Mouse (Mus musculus): ENCODE results near the gene Sv2b. TPM values are rescaled to one million over a fixed set of nuclear protein-coding genes. Genes with fewer than 3 reads are reported as not detected.
"Not testable (repeated sequence)": the region's sequence is repeated elsewhere in the genome, so short reads cannot be mapped to it uniquely, and the experiment has no call there.

Sv2b gene
- 2.6 and 2.9 TPM in 2 replicates for polyA plus RNA-seq (2016; fragmentation: Nextera tagmentation; extraction: Ambion mirVana)

DNA sequence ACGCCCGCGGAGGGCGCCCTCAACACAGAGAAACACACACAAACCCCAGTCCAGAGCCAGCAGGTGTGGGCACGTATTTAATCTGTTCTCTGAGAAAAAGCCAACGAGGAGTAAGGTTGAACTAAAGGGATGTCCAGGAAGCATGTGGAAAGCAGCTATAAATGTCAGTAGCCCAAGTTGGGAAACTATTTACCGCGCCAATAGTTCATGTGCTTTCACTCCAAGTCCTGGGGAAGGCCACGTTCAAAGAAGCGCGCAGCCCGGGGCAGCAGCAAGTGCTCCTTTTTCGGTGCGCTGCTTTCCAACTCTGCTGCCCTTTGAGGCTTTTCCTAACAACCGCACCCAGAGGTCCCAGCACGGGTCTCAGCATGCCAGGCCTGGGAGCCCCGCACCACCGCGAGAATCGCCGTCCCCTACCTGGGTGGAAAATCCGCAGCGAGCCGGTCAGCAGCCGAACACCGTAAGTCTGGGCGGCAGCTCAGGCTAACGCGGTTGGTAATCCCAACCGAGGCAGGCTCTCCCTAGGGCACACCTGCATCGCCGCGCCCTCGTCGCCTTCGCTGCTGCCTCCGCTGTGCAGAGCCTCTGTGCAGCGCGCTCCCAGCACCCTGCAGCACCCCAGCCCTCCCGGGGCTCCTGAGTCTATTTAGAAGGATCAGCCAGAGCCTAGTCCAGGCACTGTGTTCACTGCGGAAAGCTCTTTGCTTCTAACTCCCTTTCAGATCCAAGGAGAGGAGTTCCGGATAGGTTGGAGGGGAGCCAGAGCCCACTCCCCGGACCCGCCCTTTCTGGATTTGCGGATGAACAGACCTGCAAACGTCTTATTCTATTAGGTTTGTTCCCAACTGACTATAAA is at the start of gene Sv2b:
Sv2b (minus strand) TSS at position 806 of the 856 bp plus-strand sequence.
- peak within 1 kb of the TSS; percentile 57 for H3K9ac ChIP-seq
- no peaks in the 10 kb centered on the region for H3K9me3 ChIP-seq (replicated peaks)
- H3K27ac ChIP-seq: no peak within 1 kb of the TSS
- 1% methylated on average over 44 of the region's 46 CpGs for WGBS
- peak within 1 kb of the TSS; percentile 48 for H3K4me3 ChIP-seq
- ATAC-seq (ENCODE audit: low FRiP score): peak; percentile 60; the same call in 1 of the 2 replicates
- peaks cover 10% of the 10 kb centered on the region; the same call in 1 of the 2 replicates for H3K4me1 ChIP-seq
- peak within 1 kb of the TSS; percentile 98 for H3K4me2 ChIP-seq (replicated peaks)
- H3K27me3 ChIP-seq: peaks cover 44% of the 10 kb centered on the region
- no peaks in the 10 kb centered on the region for H3K36me3 ChIP-seq

DNA sequence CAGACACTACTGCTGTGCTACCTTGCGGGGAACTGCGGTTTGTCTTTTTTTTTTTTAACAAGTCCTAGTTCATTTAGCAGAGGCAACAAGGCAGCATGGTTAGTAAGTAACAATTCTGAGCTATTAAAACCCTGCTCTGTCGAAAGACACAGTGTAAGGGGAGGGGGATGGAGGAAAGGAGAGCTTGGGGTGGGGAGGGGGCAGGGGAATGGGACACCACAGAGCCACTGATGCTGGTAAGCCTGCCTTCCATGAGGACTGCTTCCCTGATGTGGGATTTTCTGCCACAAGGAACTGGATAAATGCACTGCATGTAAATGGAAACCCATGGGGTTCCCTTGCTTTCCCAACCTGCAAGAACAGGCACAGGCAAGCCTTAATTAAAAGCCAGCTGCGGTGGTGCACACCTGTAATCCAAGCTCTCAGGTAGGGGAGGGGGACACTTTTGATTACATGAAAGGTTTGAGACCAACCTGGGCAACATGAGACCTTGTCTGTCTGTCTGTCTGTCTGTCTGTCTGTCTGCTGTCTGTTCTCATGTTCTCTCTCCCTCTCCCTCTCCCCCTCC is 49.3 kb upstream of the Sv2b start:
- Histone ChIP-seq H3K9ac (no peak overlapping the region), H3K9me3 (replicated peaks) (no peaks in the 10 kb centered on the region), H3K27ac (no peak overlapping the region), H3K36me3 (no peaks in the 10 kb centered on the region), H3K27me3 (no peaks in the 10 kb centered on the region), H3K4me2 (replicated peaks) (no peak overlapping the region), H3K4me3 (no peak overlapping the region), H3K4me1 (peaks cover 3% of the 10 kb centered on the region; the same call in 1 of the 2 replicates)
- no peak for ATAC-seq (ENCODE audit: low FRiP score)
- WGBS: 34% methylated on average over 4 of the region's 4 CpGs

DNA sequence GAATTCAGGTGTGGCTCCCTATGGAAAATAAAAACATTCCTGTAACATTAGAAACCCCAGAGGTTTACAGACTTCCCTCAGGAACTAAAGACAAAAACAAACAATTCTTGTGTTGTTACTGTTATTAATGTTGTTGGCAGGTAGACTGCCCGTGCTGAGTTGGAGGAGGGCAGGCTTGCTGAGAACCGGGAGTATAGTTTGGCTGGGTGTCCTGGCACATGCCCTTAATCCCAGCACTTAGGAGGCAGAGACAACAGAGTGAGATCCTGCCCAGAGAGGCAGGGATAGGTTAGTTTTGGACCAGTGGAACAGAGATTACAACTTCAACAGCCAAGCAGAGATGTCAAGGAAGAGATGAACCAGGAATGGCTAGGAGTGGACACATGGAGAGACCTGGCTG is 46.5 kb upstream of the Sv2b start:
- Histone ChIP-seq H3K4me1 (no peaks in the 10 kb centered on the region), H3K27ac (no peak overlapping the region), H3K4me2 (replicated peaks) (no peak overlapping the region), H3K36me3 (no peaks in the 10 kb centered on the region), H3K4me3 (no peak overlapping the region), H3K9me3 (replicated peaks) (no peaks in the 10 kb centered on the region), H3K27me3 (no peaks in the 10 kb centered on the region), H3K9ac (no peak overlapping the region)
- 82% methylated on average over 2 of the region's 2 CpGs for WGBS
- ATAC-seq (ENCODE audit: low FRiP score): no peak

DNA sequence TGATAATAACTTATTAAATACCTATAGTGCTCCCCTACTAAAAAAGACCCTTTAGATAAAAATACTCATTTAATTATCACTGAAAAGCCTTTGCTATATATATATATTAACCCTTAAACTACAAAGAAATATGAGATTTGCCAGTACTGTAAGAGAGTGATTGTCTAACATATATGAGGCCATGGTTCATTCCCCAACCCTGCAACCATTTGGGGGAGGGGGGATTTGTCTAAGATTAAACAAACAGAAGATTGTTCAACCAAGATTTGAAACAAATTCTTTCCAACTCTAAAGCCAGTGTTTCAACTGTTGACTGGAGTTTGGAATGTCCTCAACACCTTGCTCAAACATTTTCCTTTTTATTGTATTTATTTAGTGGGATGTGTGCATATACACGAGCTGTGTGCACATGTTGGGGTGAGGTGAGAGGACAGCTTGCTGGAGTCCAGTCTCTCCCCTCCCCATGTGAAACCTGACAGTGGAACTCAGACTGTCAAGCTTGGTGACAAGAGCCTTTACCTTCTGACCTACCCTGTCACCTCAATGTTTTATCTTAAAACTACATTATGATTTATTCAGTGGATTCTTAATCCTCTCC is 43.8 kb upstream of the Sv2b start:
- no peak for ATAC-seq (ENCODE audit: low FRiP score)
- H3K27me3 ChIP-seq: no peaks in the 10 kb centered on the region
- 77% methylated on average over 1 of the region's 1 CpGs for WGBS

DNA sequence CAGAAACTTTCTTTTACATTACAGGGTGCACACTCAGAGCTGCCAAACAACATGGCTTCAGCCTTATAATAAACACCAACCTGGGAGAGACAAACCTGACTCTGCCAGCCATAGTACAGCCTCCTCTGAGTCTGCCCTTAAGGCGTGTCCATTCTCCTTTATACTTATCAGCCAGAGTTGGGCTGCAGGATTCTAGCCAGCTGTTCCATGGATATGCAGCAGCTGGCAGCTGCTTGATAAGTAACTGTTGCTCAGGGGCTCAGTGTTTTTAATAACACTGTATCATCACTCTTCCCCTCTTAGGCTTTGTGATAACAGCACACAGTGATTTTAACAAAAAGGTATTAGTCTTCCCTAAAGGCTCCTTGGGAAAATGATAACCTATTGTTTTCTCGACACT is 41.1 kb upstream of the Sv2b start:
- Histone ChIP-seq H3K9ac (no peak overlapping the region), H3K27me3 (no peaks in the 10 kb centered on the region), H3K36me3 (no peaks in the 10 kb centered on the region), H3K27ac (no peak overlapping the region), H3K4me1 (no peaks in the 10 kb centered on the region), H3K4me2 (replicated peaks) (no peak overlapping the region), H3K4me3 (no peak overlapping the region), H3K9me3 (replicated peaks) (no peaks in the 10 kb centered on the region)
- ATAC-seq (ENCODE audit: low FRiP score): no peak
- 73% methylated on average over 2 of the region's 2 CpGs for WGBS

More for the DNA sequence above, 43.8 kb upstream of the Sv2b start:
- H3K9ac ChIP-seq: no peak overlapping the region
- no peak overlapping the region for H3K4me2 ChIP-seq (replicated peaks)
- no peaks in the 10 kb centered on the region for H3K4me1 ChIP-seq
- H3K9me3 ChIP-seq (replicated peaks): no peaks in the 10 kb centered on the region
- H3K36me3 ChIP-seq: no peaks in the 10 kb centered on the region
- H3K27ac ChIP-seq: no peak overlapping the region
- no peak overlapping the region for H3K4me3 ChIP-seq

DNA sequence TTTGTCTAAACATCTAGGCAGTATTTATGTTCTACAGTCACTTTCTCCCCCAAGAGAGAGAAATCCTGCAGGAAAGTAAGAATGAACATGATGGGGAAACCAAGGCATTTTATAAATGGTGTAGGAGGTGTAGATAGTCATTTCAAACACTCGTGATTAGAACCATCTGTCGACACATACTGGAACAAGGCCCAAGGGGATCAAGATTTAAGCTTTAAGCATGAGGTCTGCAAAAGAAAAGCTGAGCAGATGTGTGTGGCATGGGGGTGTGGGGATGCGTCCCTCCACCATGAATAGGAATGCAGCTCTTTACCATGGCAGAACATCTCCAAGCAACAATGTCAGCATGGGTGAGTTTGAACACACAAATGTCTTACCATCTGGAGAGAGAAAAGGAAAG is 23.2 kb upstream of the Sv2b start:
- H3K27me3 ChIP-seq: no peaks in the 10 kb centered on the region
- H3K4me3 ChIP-seq: no peak overlapping the region
- H3K4me2 ChIP-seq (replicated peaks): no peak overlapping the region
- H3K9me3 ChIP-seq (replicated peaks): no peaks in the 10 kb centered on the region
- H3K4me1 ChIP-seq: peaks cover 17% of the 10 kb centered on the region
- WGBS: 42% methylated on average over 3 of the region's 3 CpGs
- H3K9ac ChIP-seq: no peak overlapping the region
- H3K27ac ChIP-seq: no peak overlapping the region
- no peak for ATAC-seq (ENCODE audit: low FRiP score)
- no peaks in the 10 kb centered on the region for H3K36me3 ChIP-seq

DNA sequence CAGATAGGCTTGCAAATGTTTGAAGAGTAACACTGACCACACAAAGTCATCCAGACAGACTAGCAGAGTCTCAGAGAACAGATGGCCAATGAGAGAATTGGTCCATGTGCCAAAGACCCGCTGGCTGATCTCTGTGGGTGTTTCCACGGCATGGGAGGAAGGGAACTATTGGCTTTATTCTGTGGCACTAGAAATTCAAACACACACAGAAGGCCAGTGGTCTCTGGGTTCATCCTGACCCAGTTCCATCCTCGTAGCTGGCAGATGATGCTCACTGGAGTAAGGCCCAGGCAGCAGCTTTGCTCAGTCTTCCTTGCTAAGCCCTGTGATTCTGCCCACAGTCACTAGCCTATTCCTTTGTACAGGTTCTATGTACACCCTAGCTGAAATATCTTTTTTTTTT is 20.7 kb upstream of the Sv2b start:
- H3K9ac ChIP-seq: no peak overlapping the region
- no peaks in the 10 kb centered on the region for H3K9me3 ChIP-seq (replicated peaks)
- H3K4me1 ChIP-seq: peaks cover 17% of the 10 kb centered on the region
- ATAC-seq (ENCODE audit: low FRiP score): peak; percentile 49; the same call in 1 of the 2 replicates
- no peak overlapping the region for H3K4me2 ChIP-seq (replicated peaks)
- H3K27ac ChIP-seq: peak overlapping the region; percentile 70
- no peaks in the 10 kb centered on the region for H3K27me3 ChIP-seq
- H3K36me3 ChIP-seq: no peaks in the 10 kb centered on the region
- WGBS: 44% methylated on average over 3 of the region's 3 CpGs
- H3K4me3 ChIP-seq: no peak overlapping the region

DNA sequence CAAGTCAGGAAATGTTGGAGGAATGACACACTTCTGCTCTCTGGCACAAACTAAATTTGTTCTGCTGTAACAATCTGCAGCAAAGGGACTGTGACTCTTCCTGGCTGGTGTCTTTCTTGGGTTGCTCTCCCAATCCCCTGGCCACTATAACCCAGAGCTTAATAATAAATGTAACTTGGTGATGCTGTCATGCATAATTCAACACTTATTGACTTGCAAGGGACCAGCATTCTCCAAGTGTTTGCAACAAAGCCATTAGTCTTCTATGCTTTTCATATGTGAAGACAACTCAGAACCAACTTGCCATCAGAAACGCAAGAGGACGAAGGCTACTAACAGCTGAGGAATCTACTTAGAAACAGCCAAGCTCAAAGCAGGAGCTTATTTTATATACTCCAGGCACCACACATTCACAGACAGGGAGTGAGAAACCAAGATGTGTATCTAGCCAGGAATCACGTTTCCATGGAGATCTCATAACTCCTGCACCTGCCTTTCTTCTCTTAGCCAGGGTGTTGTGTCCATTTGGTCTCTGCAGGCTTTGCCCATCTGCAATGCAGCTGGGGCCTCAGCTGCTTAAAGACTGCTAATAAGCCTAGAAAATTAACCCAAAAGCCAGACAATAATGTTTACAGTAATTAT is 19.8 kb upstream of the Sv2b start:
- no peak overlapping the region for H3K4me3 ChIP-seq
- WGBS: 34% methylated on average over 3 of the region's 3 CpGs
- no peak overlapping the region for H3K9ac ChIP-seq
- H3K36me3 ChIP-seq: no peaks in the 10 kb centered on the region
- H3K9me3 ChIP-seq (replicated peaks): no peaks in the 10 kb centered on the region
- H3K27me3 ChIP-seq: no peaks in the 10 kb centered on the region
- H3K27ac ChIP-seq: peak overlapping the region; percentile 70; the same call in 1 of the 2 replicates
- ATAC-seq (ENCODE audit: low FRiP score): peak; percentile 88
- H3K4me1 ChIP-seq: peaks cover 17% of the 10 kb centered on the region
- H3K4me2 ChIP-seq (replicated peaks): 0 out of 2 replicates have a peak overlapping the region, but pooled peaks have one; percentile 3

DNA sequence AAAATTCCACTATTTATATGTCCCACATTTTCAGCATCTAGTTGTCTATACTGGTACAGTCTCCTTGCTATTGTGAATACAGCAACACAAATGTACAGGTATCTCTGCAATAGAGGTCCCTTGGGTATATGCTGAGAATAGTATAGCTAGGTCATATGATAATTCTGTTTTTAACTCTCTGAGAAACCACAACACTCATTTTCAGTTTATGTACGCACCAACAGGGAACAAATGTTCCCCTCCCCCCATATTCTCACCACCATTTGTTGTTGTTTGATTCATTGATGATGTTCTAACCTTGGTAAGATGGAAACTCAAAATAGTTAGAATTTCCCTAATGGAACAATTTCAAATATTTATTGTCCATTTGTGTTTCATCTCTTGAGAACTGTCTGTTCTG is 16.2 kb upstream of the Sv2b start:
- H3K4me3 ChIP-seq: no peak overlapping the region
- no peaks in the 10 kb centered on the region for H3K9me3 ChIP-seq (replicated peaks)
- no peaks in the 10 kb centered on the region for H3K36me3 ChIP-seq
- peaks cover 17% of the 10 kb centered on the region for H3K4me1 ChIP-seq
- 79% methylated on average over 1 of the region's 1 CpGs for WGBS
- H3K27me3 ChIP-seq: no peaks in the 10 kb centered on the region
- H3K27ac ChIP-seq: no peak overlapping the region
- no peak overlapping the region for H3K9ac ChIP-seq
- no peak overlapping the region for H3K4me2 ChIP-seq (replicated peaks)
- no peak for ATAC-seq (ENCODE audit: low FRiP score)

DNA sequence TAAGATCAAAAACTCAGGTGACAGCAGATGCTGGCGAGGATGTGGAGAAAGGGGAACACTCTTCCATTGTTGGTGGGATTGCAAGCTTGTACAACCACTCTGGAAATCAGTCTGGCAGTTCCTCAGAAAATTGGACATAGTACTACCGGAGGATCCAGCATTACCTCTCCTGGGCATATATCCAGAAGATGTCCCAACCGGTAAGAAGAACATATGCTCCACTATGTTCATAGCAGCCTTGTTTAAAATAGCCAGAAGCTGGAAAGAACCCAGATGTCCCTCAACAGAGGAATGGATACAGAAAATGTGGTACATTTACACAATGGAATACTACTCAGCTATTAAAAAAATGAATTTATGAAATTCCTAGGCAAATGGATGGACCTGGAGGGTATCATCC is 13.7 kb upstream of the Sv2b start:
- not testable (repeated sequence) for H3K4me1 ChIP-seq; ATAC-seq (ENCODE audit: low FRiP score); H3K9ac ChIP-seq; H3K36me3 ChIP-seq; H3K9me3 ChIP-seq (replicated peaks); H3K4me2 ChIP-seq (replicated peaks); H3K27me3 ChIP-seq; H3K4me3 ChIP-seq; H3K27ac ChIP-seq
- 88% methylated on average over 3 of the region's 3 CpGs for WGBS

DNA sequence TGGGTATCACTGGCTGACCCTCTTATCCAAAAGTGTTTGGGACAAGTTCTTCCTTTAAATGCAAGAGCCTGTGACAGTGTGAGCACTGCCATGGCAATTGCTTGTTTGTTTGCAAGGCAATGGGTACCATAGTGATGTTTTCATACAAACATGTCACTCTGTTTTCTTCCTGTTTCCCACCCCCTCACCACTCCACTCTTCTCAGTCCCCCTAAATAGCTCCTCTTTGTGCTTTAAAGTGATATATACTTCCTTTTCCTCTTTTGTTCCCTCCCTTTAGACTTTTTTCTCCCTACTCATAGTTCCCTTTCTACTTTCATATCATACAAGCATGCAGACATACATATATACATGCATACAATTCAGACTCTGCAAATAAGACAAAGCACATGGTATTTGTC is 10.9 kb upstream of the Sv2b start:
- H3K27me3 ChIP-seq: no peaks in the 10 kb centered on the region
- no peaks in the 10 kb centered on the region for H3K9me3 ChIP-seq (replicated peaks)
- no peaks in the 10 kb centered on the region for H3K36me3 ChIP-seq
- no peak overlapping the region for H3K4me3 ChIP-seq
- H3K9ac ChIP-seq: no peak overlapping the region
- H3K4me1 ChIP-seq: no peaks in the 10 kb centered on the region
- no peak for ATAC-seq (ENCODE audit: low FRiP score)
- H3K27ac ChIP-seq: no peak overlapping the region
- H3K4me2 ChIP-seq (replicated peaks): no peak overlapping the region

DNA sequence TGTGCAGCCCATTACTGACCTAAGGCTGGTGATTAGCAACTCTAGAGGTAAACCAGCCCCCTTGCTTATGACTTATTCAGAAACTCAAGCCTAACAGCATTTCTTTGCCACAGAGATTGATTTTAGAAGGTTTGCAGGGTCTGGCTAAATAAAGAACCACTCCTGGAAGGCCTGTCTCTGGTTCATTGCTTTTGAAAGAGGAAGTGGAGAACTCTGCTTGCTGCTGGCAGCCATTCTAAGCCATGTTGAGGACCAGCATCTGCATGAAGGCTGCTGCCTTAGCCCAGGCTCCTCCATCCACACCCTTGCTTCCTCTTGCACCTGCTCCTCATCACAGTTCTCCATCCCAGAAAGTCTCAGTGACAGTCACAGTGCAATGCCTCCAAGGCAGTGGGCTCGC is 9.3 kb upstream of the Sv2b start:
- ATAC-seq (ENCODE audit: low FRiP score): no peak
- Histone ChIP-seq H3K9me3 (replicated peaks) (no peaks in the 10 kb centered on the region), H3K4me3 (no peak overlapping the region), H3K27me3 (no peaks in the 10 kb centered on the region), H3K9ac (no peak overlapping the region), H3K27ac (no peak overlapping the region), H3K4me2 (replicated peaks) (no peak overlapping the region), H3K4me1 (no peaks in the 10 kb centered on the region), H3K36me3 (no peaks in the 10 kb centered on the region)
- WGBS: 85% methylated on average over 1 of the region's 1 CpGs
